Mouse (Mus musculus) kidney, embryonic 14.5 days (tissue): ENCODE measurements at regions not wholly inside any gene's neighbourhood (a gene's known extent, or its start where the extent isn't known, plus 50 kb on each side); places are given as distances from the start of the nearest gene placed in this dataset.
A peak's percentile ranks its signal among the peaks of the same experiment; 100 is the strongest.

Experiments used
- ATAC-seq: fragments of 200-750 bp; cut with Nextera tagmentation; 2 replicates; pipeline ENCODE4 v1.8.0; 2017; ENCODE audit warnings: moderate number of reproducible peaks, mild to moderate bottlenecking, moderate TSS enrichment, moderate library complexity; ENCODE audit not compliant: low FRiP score, low TSS enrichment
- H3K27ac ChIP-seq: fragments of 300-500 bp; sonication (generic); 2 replicates; pipeline ENCODE4 v1.5.1; 2014; ENCODE audit warnings: low read depth, mild to moderate bottlenecking, low read length, moderate library complexity, mixed read lengths
- H3K27me3 ChIP-seq: fragments of 300-500 bp; sonication (generic); 2 replicates; pipeline ENCODE4 v1.6.1; 2014; ENCODE audit warnings: mild to moderate bottlenecking, low read length; ENCODE audit not compliant: control insufficient read depth, insufficient read depth
- H3K36me3 ChIP-seq: fragments of 300-500 bp; sonication (generic); 2 replicates; pipeline ENCODE4 v1.6.1; 2014; ENCODE audit warnings: low read length, mixed read lengths; ENCODE audit not compliant: control insufficient read depth, insufficient read depth
- H3K4me1 ChIP-seq: fragments of 300-500 bp; sonication (generic); 2 replicates; pipeline ENCODE4 v1.6.1; 2014; ENCODE audit warnings: low read length, mixed read lengths; ENCODE audit not compliant: control insufficient read depth, insufficient read depth
- H3K4me2 ChIP-seq: fragments of 300-500 bp; sonication (generic); replicated peaks from 2 replicates; pipeline ENCODE4 v1.6.1; 2014; ENCODE audit warnings: low read depth, mild to moderate bottlenecking, low read length
- H3K4me3 ChIP-seq: fragments of 300-500 bp; sonication (generic); 2 replicates; pipeline ENCODE4 v1.5.1; 2014; ENCODE audit warnings: mild to moderate bottlenecking, low read length
- H3K9ac ChIP-seq: fragments of 300-500 bp; sonication (generic); 2 replicates; pipeline ENCODE4 v1.6.1; 2014; ENCODE audit warnings: low read depth, mild to moderate bottlenecking, low read length, moderate library complexity
- H3K9me3 ChIP-seq: fragments of 300-500 bp; sonication (generic); 2 replicates; pipeline ENCODE4 v1.6.1; 2016; ENCODE audit warnings: low read length; ENCODE audit not compliant: control insufficient read depth
- WGBS: fragments of 180-500 bp; shearing (Covaris S2); extraction: QIAGEN DNeasy Blood & Tissue Kit; methylation state at CpG from one replicate; pipeline ENCODE4 v1.1.7; 2014; 5-methylcytosine and 5-hydroxymethylcytosine counted together

GRCm38 (mm10) chr2:116971666-116972613 is 93.4 kb downstream of the Tmco5 start:
- no peaks in the 10 kb centered on the region for H3K9me3 ChIP-seq
- H3K27me3 ChIP-seq: no peaks in the 10 kb centered on the region
- peak overlapping the region; percentile 73 for H3K27ac ChIP-seq
- peak overlapping the region; percentile 15 for H3K4me3 ChIP-seq
- H3K36me3 ChIP-seq: no peaks in the 10 kb centered on the region
- peaks cover 26% of the 10 kb centered on the region for H3K4me1 ChIP-seq
- H3K4me2 ChIP-seq: peak overlapping the region; percentile 31
- no peak for ATAC-seq
- 8% methylated on average over 9 of the region's 9 CpGs for WGBS
- H3K9ac ChIP-seq: peak overlapping the region; percentile 9; the same call in 1 of the 2 replicates

GRCm38 (mm10) chr2:116972614-116972985 is 94.1 kb downstream of the Tmco5 start:
- Histone ChIP-seq H3K9ac (peak overlapping the region; percentile 9; the same call in 1 of the 2 replicates), H3K4me1 (peaks cover 31% of the 10 kb centered on the region), H3K9me3 (no peaks in the 10 kb centered on the region), H3K27me3 (no peaks in the 10 kb centered on the region), H3K4me2 (peak overlapping the region; percentile 31), H3K36me3 (no peaks in the 10 kb centered on the region), H3K4me3 (peak overlapping the region; percentile 15), H3K27ac (peak overlapping the region; percentile 73)
- no peak for ATAC-seq
- WGBS: 5% methylated on average over 6 of the region's 6 CpGs

GRCm38 (mm10) chr2:116973441-116973840 is 95.0 kb downstream of the Tmco5 start:
- H3K4me2 ChIP-seq: no peak overlapping the region
- H3K4me1 ChIP-seq: peaks cover 39% of the 10 kb centered on the region
- no peaks in the 10 kb centered on the region for H3K27me3 ChIP-seq
- ATAC-seq: no peak
- H3K9ac ChIP-seq: no peak overlapping the region
- no peak overlapping the region for H3K27ac ChIP-seq
- H3K9me3 ChIP-seq: no peaks in the 10 kb centered on the region
- 68% methylated on average over 3 of the region's 3 CpGs for WGBS
- no peak overlapping the region for H3K4me3 ChIP-seq
- H3K36me3 ChIP-seq: no peaks in the 10 kb centered on the region

- no peak for ATAC-seq
- Histone ChIP-seq H3K27me3 (no peaks in the 10 kb centered on the region), H3K4me2 (no peak overlapping the region), H3K27ac (no peak overlapping the region), H3K9me3 (no peaks in the 10 kb centered on the region), H3K9ac (no peak overlapping the region), H3K4me1 (peaks cover 46% of the 10 kb centered on the region), H3K36me3 (no peaks in the 10 kb centered on the region), H3K4me3 (no peak overlapping the region)
- whole genome bisulfite sequencing: 77% methylated on average over 9 of the region's 9 CpGs
These were observed 95.7 kb downstream of the Tmco5 start for GRCm38 (mm10) chr2:116974152-116974551.

- H3K36me3 ChIP-seq: no peaks in the 10 kb centered on the region
- peak overlapping the region; percentile 49 for H3K4me3 ChIP-seq
- no peak for ATAC-seq
- peaks cover 51% of the 10 kb centered on the region for H3K4me1 ChIP-seq
- H3K4me2 ChIP-seq: peak overlapping the region; percentile 63
- peak overlapping the region; percentile 72; the same call in 1 of the 2 replicates for H3K9ac ChIP-seq
- peak overlapping the region; percentile 99 for H3K27ac ChIP-seq
- H3K27me3 ChIP-seq: no peaks in the 10 kb centered on the region
- WGBS: 39% methylated on average over 7 of the region's 7 CpGs
- no peaks in the 10 kb centered on the region for H3K9me3 ChIP-seq
These were observed 96.1 kb downstream of the Tmco5 start for GRCm38 (mm10) chr2:116974569-116975060.

- whole genome bisulfite sequencing: 2% methylated on average over 14 of the region's 14 CpGs
- Histone ChIP-seq H3K4me2 (peak overlapping the region; percentile 63), H3K36me3 (no peaks in the 10 kb centered on the region), H3K9ac (peak overlapping the region; percentile 72), H3K4me1 (peaks cover 56% of the 10 kb centered on the region), H3K27ac (peak overlapping the region; percentile 99), H3K9me3 (no peaks in the 10 kb centered on the region), H3K27me3 (no peaks in the 10 kb centered on the region), H3K4me3 (peak overlapping the region; percentile 49)
- peak; percentile 22 for ATAC-seq
These were observed 96.7 kb downstream of the Tmco5 start for GRCm38 (mm10) chr2:116975091-116975600.

- peak; percentile 92 for ATAC-seq
- Histone ChIP-seq H3K36me3 (no peaks in the 10 kb centered on the region), H3K4me2 (peak overlapping the region; percentile 63), H3K27ac (peak overlapping the region; percentile 99), H3K9me3 (no peaks in the 10 kb centered on the region), H3K9ac (peak overlapping the region; percentile 72), H3K4me1 (peaks cover 60% of the 10 kb centered on the region), H3K27me3 (no peaks in the 10 kb centered on the region), H3K4me3 (peak overlapping the region; percentile 49)
- under 1% methylated on average over 53 of the region's 54 CpGs for WGBS
These were observed 97.3 kb downstream of the Tmco5 start for GRCm38 (mm10) chr2:116975601-116976431.

GRCm38 (mm10) chr2:116976432-116976750 is 97.9 kb downstream of the Tmco5 start:
- Histone ChIP-seq H3K9me3 (no peaks in the 10 kb centered on the region), H3K4me3 (peak overlapping the region; percentile 49; the same call in 1 of the 2 replicates), H3K9ac (peak overlapping the region; percentile 72; the same call in 1 of the 2 replicates), H3K4me1 (peaks cover 60% of the 10 kb centered on the region), H3K36me3 (no peaks in the 10 kb centered on the region), H3K4me2 (peak overlapping the region; percentile 63), H3K27ac (peak overlapping the region; percentile 99), H3K27me3 (no peaks in the 10 kb centered on the region)
- peak; percentile 22; the same call in 1 of the 2 replicates for ATAC-seq
- whole genome bisulfite sequencing: 0% methylated on average over 7 of the region's 7 CpGs
